Mouse (Mus musculus): ENCODE measurements at regions not wholly inside any gene's neighbourhood (a gene's known extent, or its start where the extent isn't known, plus 50 kb on each side); places are given as distances from the start of the nearest gene placed in this dataset.

- no peak for TF ChIP-seq CTCF (IDR thresholded peaks at IDR 0.05; ENCODE audit: low read depth, low read length)
- TF ChIP-seq POLR2A (IDR thresholded peaks at IDR 0.05; ENCODE audit: extremely low read depth, insufficient read depth, low read length), result no peak
Measured at GRCm38 (mm10) chr5:7607924-7608323, 263.4 kb upstream of the Zfp804b start.

All from liver, adult 2 months (tissue).